ENCODE assay signal across 9 mouse cellular contexts in the genomic region with DNA sequence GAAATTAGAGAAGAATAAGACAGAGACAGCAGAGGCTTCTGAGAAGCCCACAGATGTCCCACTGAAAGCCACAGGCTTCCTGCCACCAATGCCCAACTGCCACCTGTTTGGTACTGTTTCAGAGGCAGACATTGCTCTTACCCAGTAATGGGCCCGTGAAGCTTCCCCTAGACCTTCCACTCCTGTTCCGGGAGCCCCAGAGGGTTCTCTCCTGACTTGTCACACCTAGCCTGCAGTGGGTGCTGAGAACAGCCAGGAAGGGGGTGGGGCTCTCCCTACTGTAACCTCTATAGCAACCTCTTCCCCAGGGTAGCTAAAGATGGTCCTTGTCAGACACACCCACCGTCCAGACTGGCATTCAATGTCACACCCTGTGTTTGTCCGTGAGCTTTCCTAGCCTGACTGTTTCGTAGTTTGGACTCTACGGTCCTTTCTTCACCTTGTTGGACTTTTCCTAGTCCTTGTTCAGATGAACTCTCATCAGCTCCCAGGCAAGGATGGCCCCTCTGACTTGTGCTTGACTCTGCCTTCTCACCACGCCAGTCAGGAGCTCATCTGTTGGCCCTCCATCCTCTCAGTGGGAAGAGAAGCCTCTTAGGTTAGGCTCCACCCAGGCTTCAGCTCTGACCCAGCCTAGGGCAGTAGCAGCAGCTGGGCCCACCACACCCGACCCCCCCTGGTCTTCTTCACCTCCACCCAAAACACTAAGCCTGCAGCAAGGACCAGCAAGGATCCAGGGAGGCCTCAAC. TPM values are rescaled to one million over a fixed set of nuclear protein-coding genes. Genes with fewer than 3 reads are reported as not detected.
DNase-seq lines count a peak whose midpoint lies in the region; ATAC-seq and TF ChIP-seq lines count a peak whose summit lies in the region.
"Had no signal": no experiment of that assay in that cellular context is flagged by ENCODE, and none has a peak within 500 bp of the region (broad histone marks: within the 10 kb centered on the region; RNA-seq: fewer than 3 reads in every experiment).

No protein-coding gene starts in this region.

- peaks cover 19% of the 10 kb centered on the region for H3K4me1 ChIP-seq in forebrain, embryonic 12.5 days
- peaks cover 6% of the 10 kb centered on the region; the same call in 1 of the 2 replicates for H3K4me1 ChIP-seq in stomach, postnatal 0 days (replicated peaks; ENCODE audit: control insufficient read depth, insufficient read depth)

- no peak for TF ChIP-seq CTCF in layer of hippocampus, adult 2 months (conservative IDR thresholded peaks at IDR 0.05)
- TF ChIP-seq CTCF in stomach, postnatal 0 days (IDR thresholded peaks at IDR 0.05; ENCODE audit: low read depth) = no peak

- no peaks in the 10 kb centered on the region for H3K36me3 ChIP-seq in forebrain, embryonic 12.5 days (replicated peaks)
- H3K36me3 ChIP-seq in stomach, postnatal 0 days (ENCODE audit: control insufficient read depth, insufficient read depth, low read length) = no peaks in the 10 kb centered on the region

- peaks cover 48% of the 10 kb centered on the region for H3K27me3 ChIP-seq in forebrain, embryonic 12.5 days
- H3K27me3 ChIP-seq in stomach, postnatal 0 days (ENCODE audit: control insufficient read depth, insufficient read depth, low read length) = no peaks in the 10 kb centered on the region
- H3K27me3 ChIP-seq: Patski had no signal

- WGBS in forebrain, embryonic 12.5 days = 77% methylated on average over 8 of the region's 8 CpGs
- WGBS in stomach, postnatal 0 days = 50% methylated on average over 8 of the region's 8 CpGs

- H3K4me2 ChIP-seq in forebrain, embryonic 12.5 days = peak overlapping the region; percentile 83
- peak overlapping the region; percentile 84 for H3K4me2 ChIP-seq in stomach, postnatal 0 days (replicated peaks; ENCODE audit: low read depth)

- H3K9ac ChIP-seq in forebrain, embryonic 12.5 days = 0 out of 2 replicates have a peak overlapping the region, but pooled peaks have one; percentile 12
- no peak overlapping the region for H3K9ac ChIP-seq in stomach, postnatal 0 days (ENCODE audit: low read length)

- no peak for TF ChIP-seq EP300 in stomach, postnatal 0 days (optimal IDR thresholded peaks at IDR 0.05)

- H3K4me3 ChIP-seq in layer of hippocampus, adult 2 months = peak overlapping the region; percentile 77; the same call in 1 of the 2 replicates
- H3K4me3 ChIP-seq in forebrain, embryonic 12.5 days (replicated peaks) = no peak overlapping the region
- H3K4me3 ChIP-seq in stomach, postnatal 0 days (ENCODE audit: low read depth, low read length) = no peak overlapping the region

- H3K27ac ChIP-seq in layer of hippocampus, adult 2 months = no peak overlapping the region
- no peak overlapping the region for H3K27ac ChIP-seq in forebrain, embryonic 12.5 days
- peak overlapping the region; percentile 56; the same call in 1 of the 2 replicates for H3K27ac ChIP-seq in stomach, postnatal 0 days (replicated peaks)

- DNase-seq in layer of hippocampus, adult 2 months (ENCODE audit: low spot score in 2 of 2) = no peak
- DNase-seq in layer of hippocampus, adult 9-11 months = no peak
- DNase-seq in liver = peak; percentile 83
- DNase-seq in stomach, postnatal 0 days (ENCODE audit: low spot score) = peak; percentile 38
- no peak for DNase-seq in layer of hippocampus, postnatal 36 days
- DNase-seq in gastrocnemius, postnatal 4 days (ENCODE audit: low spot score in 2 of 2) = no peak
- no peak for DNase-seq in right cerebral cortex, adult 18-20 months

- no peaks in the 10 kb centered on the region for H3K9me3 ChIP-seq in forebrain, embryonic 12.5 days
- no peaks in the 10 kb centered on the region for H3K9me3 ChIP-seq in stomach, postnatal 0 days (ENCODE audit: control insufficient read depth, low read length)

- ATAC-seq in forebrain, embryonic 12.5 days (ENCODE audit: low FRiP score) = no peak
- no peak for ATAC-seq in stomach, postnatal 0 days (ENCODE audit: low FRiP score, low TSS enrichment)
- ATAC-seq: Patski had no signal

RNA-seq across cellular contexts. Expression of a gene that starts 1.6 kb away (rescaled TPM):
- 10 to 100 TPM; 42.3 to 45.0 TPM for total RNA-seq in layer of hippocampus, adult 2 months (2021)
- polyA plus RNA-seq in forebrain, embryonic 12.5 days (2016; fragmentation: Nextera tagmentation; extraction: Ambion mirVana) = 8.3 and 9.3 TPM in 2 replicates
- polyA plus RNA-seq in stomach, postnatal 0 days (2015; fragmentation: Nextera tagmentation; extraction: Ambion mirVana) = 13.2 and 16.6 TPM in 2 replicates
- total RNA-seq in layer of hippocampus, postnatal 36 days (2021) = 10 to 100 TPM; 48.6 to 48.8 TPM
- 1 to 10 TPM; 6.8 to 8.6 TPM for total RNA-seq in gastrocnemius, postnatal 4 days (2021)

RNA-seq across cellular contexts. Expression of a gene that starts 22.8 kb away (rescaled TPM):
- total RNA-seq in layer of hippocampus, adult 2 months (2021) = under 1 TPM; 0.34 to 0.36 TPM
- polyA plus RNA-seq in forebrain, embryonic 12.5 days (2016; fragmentation: Nextera tagmentation; extraction: Ambion mirVana) = 0.13 and 0.15 TPM in 2 replicates
- 0.23 and 0.25 TPM in 2 replicates for polyA plus RNA-seq in stomach, postnatal 0 days (2015; fragmentation: Nextera tagmentation; extraction: Ambion mirVana)
- under 1 TPM; 0.25 to 0.42 TPM for total RNA-seq in layer of hippocampus, postnatal 36 days (2021)
- total RNA-seq in gastrocnemius, postnatal 4 days (2021) = not detected

RNA-seq across cellular contexts. Expression of a gene that starts 31.2 kb away (rescaled TPM):
- total RNA-seq in layer of hippocampus, adult 2 months (2021) = 1 to 10 TPM in 1 of 2 experiments, under 1 TPM in 1; 0.96 to 1.3 TPM
- 0.45 and 0.74 TPM in 2 replicates for polyA plus RNA-seq in forebrain, embryonic 12.5 days (2016; fragmentation: Nextera tagmentation; extraction: Ambion mirVana)
- polyA plus RNA-seq in stomach, postnatal 0 days (2015; fragmentation: Nextera tagmentation; extraction: Ambion mirVana) = 0.57 and 0.65 TPM in 2 replicates
- 1 to 10 TPM; 1.1 to 1.2 TPM for total RNA-seq in layer of hippocampus, postnatal 36 days (2021)
- under 1 TPM; 0.32 to 0.36 TPM for total RNA-seq in gastrocnemius, postnatal 4 days (2021)

RNA-seq across cellular contexts. Expression of a gene that starts 57.2 kb away (rescaled TPM):
- total RNA-seq in layer of hippocampus, adult 2 months (2021) = 10 to 100 TPM; 10.5 to 10.8 TPM
- 18.9 and 19.4 TPM in 2 replicates for polyA plus RNA-seq in forebrain, embryonic 12.5 days (2016; fragmentation: Nextera tagmentation; extraction: Ambion mirVana)
- polyA plus RNA-seq in stomach, postnatal 0 days (2015; fragmentation: Nextera tagmentation; extraction: Ambion mirVana) = 2.1 and 2.4 TPM in 2 replicates
- 10 to 100 TPM; 10.1 to 10.2 TPM for total RNA-seq in layer of hippocampus, postnatal 36 days (2021)
- total RNA-seq in gastrocnemius, postnatal 4 days (2021) = 1 to 10 TPM; 7.0 to 7.1 TPM

Comparison
In these comparisons a context has a peak if more than half of its experiments do, and no peak if none do; other contexts are left out.
1. DNase-seq: peak in liver (single experiment) and stomach, postnatal 0 days (single experiment); none in layer of hippocampus, adult 2 months (0 of 2), layer of hippocampus, adult 9-11 months (single experiment), layer of hippocampus, postnatal 36 days (0 of 2), gastrocnemius, postnatal 4 days (0 of 2) and right cerebral cortex, adult 18-20 months (single experiment).
2. RNA of a gene that starts 1.6 kb away (total RNA-seq): 48.6 to 48.8 TPM in layer of hippocampus, postnatal 36 days and 42.3 to 45.0 TPM in layer of hippocampus, adult 2 months; 6.8 to 8.6 TPM in gastrocnemius, postnatal 4 days; every median in the first group is over 4 times any median in the second.